Mouse (Mus musculus) lung, postnatal 4 days (tissue): ENCODE data around the gene Obox6.

Experiments used
- DNase-seq, 2 experiments: peaks; one replicate each; pipeline ENCODE4 v3.0.0; 2021

The Obox6 gene

GRCm38 (mm10) chr7:15839578-15839977 is at the start of gene Obox6:
Gene Obox6 (minus strand): TSS chr7:15839678.
- DNase-seq: no peak

DNA sequence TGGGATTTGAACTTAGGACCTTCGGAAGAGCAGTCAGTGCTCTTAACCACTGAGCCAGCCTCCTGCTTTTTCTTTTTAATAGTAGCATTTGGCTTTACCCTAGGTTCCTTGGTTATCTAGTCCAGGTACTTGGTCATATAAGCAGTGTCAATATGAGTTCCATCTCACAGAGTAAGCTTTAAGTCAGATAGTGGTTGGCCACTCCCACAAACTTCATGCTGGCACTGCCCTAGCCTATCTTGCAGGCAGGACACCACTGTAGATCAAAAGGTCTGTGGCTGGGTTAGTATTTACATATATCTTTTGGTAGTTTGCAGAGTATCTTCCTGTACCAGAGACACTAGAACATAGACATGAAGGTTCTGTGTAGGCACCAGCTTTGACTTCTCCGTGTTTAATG is 44.6 kb upstream of the Obox6 start:
- DNase-seq: no peak

GRCm38 (mm10) chr7:15882317-15882716 is 42.8 kb upstream of the Obox6 start, which contains the start of gene Crxos:
Gene Crxos (plus strand): TSS chr7:15882617.
- DNase-seq: no peak

GRCm38 (mm10) chr7:15881831-15882230 is 42.4 kb upstream of the Obox6 start:
- no peak for DNase-seq

DNA sequence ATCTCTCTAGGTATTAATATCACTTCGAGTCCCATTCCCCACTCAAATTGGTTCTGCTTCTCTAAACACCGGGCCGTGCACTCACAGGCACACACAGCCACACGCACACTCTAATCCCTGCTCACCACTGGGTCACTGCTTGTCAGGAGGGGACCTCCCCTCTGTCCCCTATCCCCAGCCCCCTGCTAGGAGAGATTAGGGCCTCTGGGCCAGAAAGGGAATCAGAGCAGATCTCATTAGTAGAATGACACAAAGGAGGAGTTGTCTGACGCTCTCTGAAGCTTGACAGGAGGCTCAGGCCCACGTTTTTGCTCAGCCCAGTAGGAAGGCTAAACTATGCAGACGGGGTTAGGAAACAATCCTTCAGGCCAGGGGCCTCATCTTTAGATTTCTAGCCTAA is 41.9 kb upstream of the Obox6 start:
- no peak for DNase-seq

DNA sequence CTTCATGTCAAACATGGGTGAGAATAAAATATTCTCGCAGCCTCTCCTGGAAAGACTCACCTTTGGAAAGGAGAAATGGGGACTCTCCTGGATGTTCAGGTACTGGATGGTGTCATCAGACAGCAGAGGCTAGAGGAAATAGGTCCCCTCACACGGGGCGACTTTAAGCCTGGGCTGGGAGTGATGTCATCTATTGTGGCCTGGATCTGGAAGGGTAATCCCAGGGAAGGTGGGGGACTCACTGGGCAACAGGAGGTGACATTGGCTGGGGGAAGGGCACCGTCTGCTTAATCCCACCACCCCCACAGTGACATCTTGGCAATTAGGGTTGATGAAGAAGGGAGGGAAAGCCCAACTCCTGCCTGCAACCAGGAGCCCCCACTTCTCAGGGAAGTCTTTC is 40.3 kb upstream of the Obox6 start, which contains the start of gene Crx:
Crx (minus strand) TSS at position 213 of the 400 bp plus-strand sequence.
- DNase-seq: no peak

GRCm38 (mm10) chr7:15864104-15864503 is 24.6 kb upstream of the Obox6 start:
- no peak for DNase-seq

- no peak for DNase-seq
Measured at GRCm38 (mm10) chr7:15859657-15860056, 20.2 kb upstream of the Obox6 start.
